Mouse (Mus musculus) v-Abl transformed pro-B cells (cell line): ENCODE data around the gene Bcl3.

Experiments used
- in situ Hi-C, 2 experiments: fragments of 400-800 bp; cut with MboI; formaldehyde crosslinking; loops; one replicate each; pipeline ENCODE4 v1.15.1; 2025; ENCODE audit not compliant: unreplicated experiment in 2 of 2

Bcl3 gene

GRCm38 (mm10) chr7:19811114-19811513 is 11.5 kb downstream of the Bcl3 start:
- in situ Hi-C loops: no loop called here

- in situ Hi-C loops: no loop called here
These were observed 13.2 kb downstream of the Bcl3 start for GRCm38 (mm10) chr7:19809369-19809768.

GRCm38 (mm10) chr7:19806356-19806969 is 16.1 kb downstream of the Bcl3 start:
- in situ Hi-C loops: no loop called here

GRCm38 (mm10) chr7:19802995-19803394 is 19.6 kb downstream of the Bcl3 start:
- in situ Hi-C loops: loop anchor here (5.0 kb wide), 2 partner anchors 39 to 69 kb away; no protein-coding TSS in a partner anchor

- in situ Hi-C loops: loop anchor here (5.0 kb wide), 2 partner anchors 42 to 72 kb away; no protein-coding TSS in a partner anchor
These were observed 21.8 kb downstream of the Bcl3 start for GRCm38 (mm10) chr7:19800764-19801163.

- in situ Hi-C loops: loop anchor here (10.0 kb wide), 5 partner anchors 132 to 392 kb away; partner anchors contain the start of genes Ceacam20 (in 1 of the 2), Ckm (in 1 of the 2), Clptm1 (in 1 of the 2) and Igsf23 (in 1 of the 2)
These were observed 25.6 kb downstream of the Bcl3 start, which contains the start of gene Cblc for GRCm38 (mm10) chr7:19796697-19797588. Gene Cblc, minus strand, starts transcription at chr7:19796809.

- in situ Hi-C loops: loop anchor here (10.0 kb wide), 5 partner anchors 131 to 391 kb away; partner anchors contain the start of genes Ceacam20 (in 1 of the 2), Ckm (in 1 of the 2), Clptm1 (in 1 of the 2) and Igsf23 (in 1 of the 2)
These were observed 26.3 kb downstream of the Bcl3 start for GRCm38 (mm10) chr7:19796254-19796653.

- in situ Hi-C loops: loop anchor here (10.0 kb wide), 5 partner anchors 130 to 390 kb away; partner anchors contain the start of genes Ceacam20 (in 1 of the 2), Ckm (in 1 of the 2), Clptm1 (in 1 of the 2) and Igsf23 (in 1 of the 2)
These were observed 27.3 kb downstream of the Bcl3 start for GRCm38 (mm10) chr7:19795236-19795635.

- in situ Hi-C loops: loop anchor here (10.0 kb wide), 5 partner anchors 128 to 388 kb away; partner anchors contain the start of genes Ceacam20 (in 1 of the 2), Ckm (in 1 of the 2), Clptm1 (in 1 of the 2) and Igsf23 (in 1 of the 2)
These were observed 29.6 kb downstream of the Bcl3 start for GRCm38 (mm10) chr7:19792701-19793630.

- in situ Hi-C loops: loop anchor here (10.0 kb wide), 5 partner anchors 127 to 387 kb away; partner anchors contain the start of genes Ceacam20 (in 1 of the 2), Ckm (in 1 of the 2), Clptm1 (in 1 of the 2) and Igsf23 (in 1 of the 2)
These were observed 31.1 kb downstream of the Bcl3 start for GRCm38 (mm10) chr7:19791504-19791903.

- in situ Hi-C loops: loop anchor here (10.0 kb wide), 6 partner anchors 125 to 385 kb away; partner anchors contain the start of genes Clptm1 (in 2 of the 2), Ceacam20 (in 1 of the 2), Ckm (in 1 of the 2) and Igsf23 (in 1 of the 2)
These were observed 32.6 kb downstream of the Bcl3 start for GRCm38 (mm10) chr7:19789904-19790347.

GRCm38 (mm10) chr7:19785874-19786458 is 36.6 kb downstream of the Bcl3 start:
- in situ Hi-C loops: loop anchor here in 1 of 2 experiments (10.0 kb wide), 3 partner anchors 121 to 361 kb away; partner anchors contain the start of gene Clptm1

GRCm38 (mm10) chr7:19784764-19785535 is 37.6 kb downstream of the Bcl3 start:
- in situ Hi-C loops: loop anchor here in 1 of 2 experiments (10.0 kb wide), 3 partner anchors 120 to 360 kb away; partner anchors contain the start of gene Clptm1

GRCm38 (mm10) chr7:19783630-19784029 is 38.9 kb downstream of the Bcl3 start:
- in situ Hi-C loops: loop anchor here in 1 of 2 experiments (10.0 kb wide), 3 partner anchors 119 to 359 kb away; partner anchors contain the start of gene Clptm1

GRCm38 (mm10) chr7:19782645-19783044 is 39.9 kb downstream of the Bcl3 start:
- in situ Hi-C loops: loop anchor here in 1 of 2 experiments (10.0 kb wide), 3 partner anchors 118 to 358 kb away; partner anchors contain the start of gene Clptm1

- in situ Hi-C loops: loop anchor here in 1 of 2 experiments (10.0 kb wide), 3 partner anchors 117 to 357 kb away; partner anchors contain the start of gene Clptm1
These were observed 40.8 kb downstream of the Bcl3 start for GRCm38 (mm10) chr7:19781741-19782140.

GRCm38 (mm10) chr7:19779903-19780302 is 42.7 kb downstream of the Bcl3 start:
- in situ Hi-C loops: loop anchor here (5.0 to 10.0 kb wide), 4 partner anchors 48 to 355 kb away; partner anchors contain the start of gene Clptm1 (in 1 of the 2)
